Mouse (Mus musculus): ENCODE measurements around the gene Bcl6b.

The Bcl6b gene

DNA sequence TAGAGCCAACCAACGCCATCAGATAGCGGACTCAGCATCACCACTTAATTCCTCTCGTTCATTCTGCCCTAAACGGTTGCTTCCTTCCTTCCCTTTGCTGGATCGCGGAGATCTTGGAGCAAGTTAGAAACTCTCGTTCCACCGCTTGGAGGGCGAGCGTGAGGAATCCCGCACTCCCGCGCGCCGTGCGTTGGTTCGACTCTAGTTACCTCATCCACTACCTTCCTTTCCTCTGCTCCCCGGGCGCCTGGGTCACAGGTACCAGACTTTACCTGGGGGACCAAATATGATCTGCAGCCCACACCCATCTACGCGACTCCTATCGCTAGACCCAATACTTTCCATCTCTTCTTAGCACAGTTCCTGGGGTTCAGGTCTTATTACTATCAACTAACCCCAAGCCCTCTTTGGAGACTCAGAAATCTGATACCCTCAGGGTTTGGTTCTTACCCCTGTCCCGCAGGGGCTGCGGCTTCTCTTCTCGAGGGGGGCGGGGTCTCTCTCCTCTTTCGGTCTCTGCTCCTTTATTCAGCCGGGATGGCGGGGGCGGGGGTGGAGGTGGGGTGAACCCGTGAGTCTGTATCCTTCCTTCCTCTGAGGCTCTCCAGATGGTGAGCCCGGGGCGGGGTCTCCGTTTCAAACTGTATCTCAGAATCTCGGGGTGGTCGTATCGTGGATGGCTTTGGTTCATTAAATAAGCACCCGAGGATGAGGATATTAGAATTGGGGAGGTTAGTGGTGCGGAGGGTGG lies at the start of gene Bcl6b:
Gene Bcl6b, minus strand, starts transcription at position 539 of the 751 bp plus-strand sequence.
- DNase-seq (ENCODE audit: low spot score) = no peak

DNA sequence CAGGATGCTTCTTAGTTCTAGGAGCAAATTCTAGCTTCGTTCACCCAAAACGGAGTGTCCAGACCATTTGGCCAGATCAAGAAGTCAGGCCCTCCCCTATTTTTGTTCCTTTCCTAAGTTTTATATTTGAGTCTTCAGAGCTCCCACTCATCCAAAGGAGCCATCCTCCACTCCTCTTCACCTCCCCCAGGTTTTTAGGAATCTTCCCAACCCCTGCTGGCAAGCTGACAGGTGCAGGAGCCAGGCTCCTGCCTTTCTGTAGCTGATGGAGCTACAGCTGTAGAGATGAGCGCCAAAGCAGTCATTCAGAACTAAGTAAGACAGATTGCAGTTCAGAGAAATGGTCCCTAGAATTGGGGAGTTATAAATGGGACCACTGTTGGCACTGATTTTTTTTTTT lies 49.4 kb upstream of the Bcl6b start:
- DNase-seq (ENCODE audit: low spot score) = no peak

- no peak for DNase-seq (ENCODE audit: low spot score)
Observed at GRCm38 (mm10) chr11:70271641-70272040, 42.0 kb upstream of the Bcl6b start.

DNA sequence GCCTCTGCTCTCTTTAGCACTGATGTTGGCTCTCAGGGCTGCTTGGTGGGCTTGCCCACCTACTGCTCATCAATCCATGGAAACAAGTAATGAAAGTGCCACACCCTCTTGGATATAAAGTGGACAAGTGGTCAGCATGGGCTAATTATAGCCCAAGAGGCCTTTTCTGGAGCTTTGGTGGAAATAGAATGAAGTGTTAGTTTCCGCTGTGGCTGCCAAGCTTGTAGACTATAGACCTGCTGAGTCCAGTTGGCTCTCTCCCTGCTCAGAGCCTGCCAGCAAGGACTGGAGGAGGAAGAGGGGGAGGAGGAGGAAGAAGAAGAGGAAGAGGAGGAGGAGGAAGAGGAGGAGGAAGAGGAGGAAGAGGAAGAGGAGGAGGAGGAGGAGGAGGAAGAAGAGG lies 36.8 kb upstream of the Bcl6b start:
- no peak for DNase-seq (ENCODE audit: low spot score)

- DNase-seq (ENCODE audit: low spot score) = no peak
Observed at GRCm38 (mm10) chr11:70265819-70266218, 36.2 kb upstream of the Bcl6b start.

DNA sequence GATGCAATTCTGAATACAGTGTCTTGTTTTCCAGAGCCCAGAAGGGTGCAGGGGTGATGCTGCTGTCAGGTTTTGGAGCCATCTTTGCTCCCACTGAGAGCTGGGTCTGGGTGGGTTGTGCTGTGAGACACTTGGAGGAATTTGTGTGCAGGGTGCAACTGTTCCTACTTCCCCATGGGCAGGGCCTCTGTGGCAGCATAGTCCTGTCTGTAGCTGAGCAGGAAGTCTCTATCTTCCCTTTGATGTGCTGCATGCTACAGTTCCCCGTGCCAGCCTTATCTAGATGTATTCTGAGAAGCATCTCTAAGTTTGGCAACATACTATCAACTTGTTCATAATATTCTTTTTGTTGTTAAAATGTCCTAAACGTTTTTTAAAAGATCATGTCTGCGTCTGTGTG lies 35.7 kb upstream of the Bcl6b start:
- DNase-seq (ENCODE audit: low spot score) = no peak

DNA sequence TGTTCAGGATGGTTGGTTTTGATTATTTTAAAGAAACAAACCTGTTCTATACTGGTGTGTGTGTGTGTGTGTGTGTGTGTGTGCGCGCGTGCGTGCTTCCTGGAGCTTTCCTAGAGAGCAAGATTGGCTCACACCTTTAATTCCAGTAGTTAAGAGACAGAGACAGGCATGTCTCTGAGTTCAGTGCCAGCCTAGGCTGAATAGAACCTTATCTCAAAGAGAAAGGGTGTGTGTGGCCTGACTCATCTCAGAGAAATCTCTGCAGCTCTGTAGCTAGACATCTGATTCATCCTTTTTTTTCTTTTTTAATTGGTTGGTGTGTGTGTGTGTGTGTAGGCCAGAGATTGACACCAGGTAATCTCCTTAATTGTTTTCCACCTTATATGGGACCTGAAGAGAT lies 29.4 kb upstream of the Bcl6b start:
- no peak for DNase-seq (ENCODE audit: low spot score)

GRCm38 (mm10) chr11:70254931-70255531 lies 25.4 kb upstream of the Bcl6b start, which contains the start of gene Alox12:
Gene Alox12, minus strand, starts transcription at chr11:70255353.
- peak; percentile 54 for DNase-seq (ENCODE audit: low spot score)

DNA sequence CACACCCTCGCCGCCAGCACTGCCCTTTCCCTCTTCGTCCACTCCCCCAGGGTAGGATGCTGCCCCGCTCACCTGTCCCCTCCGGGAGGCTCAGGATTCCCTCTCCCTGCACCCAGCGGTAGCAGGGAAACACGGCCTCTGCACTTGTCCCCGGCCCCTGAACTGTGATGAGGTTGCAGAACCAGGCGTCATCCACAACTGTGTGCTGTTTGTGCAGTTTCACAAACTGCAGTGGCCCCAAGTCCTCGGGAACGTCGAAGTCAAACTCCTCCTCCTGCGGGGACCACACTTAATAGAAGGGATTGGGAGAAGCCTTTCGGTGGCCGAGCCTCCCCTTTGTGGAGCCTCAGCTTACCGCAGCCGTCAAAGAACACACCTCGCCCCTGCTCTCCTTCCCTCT lies 24.7 kb upstream of the Bcl6b start:
- no peak for DNase-seq (ENCODE audit: low spot score)

- no peak for DNase-seq (ENCODE audit: low spot score)
Observed at GRCm38 (mm10) chr11:70251853-70252252, 22.3 kb upstream of the Bcl6b start.

GRCm38 (mm10) chr11:70250150-70250549 lies 20.6 kb upstream of the Bcl6b start:
- no peak for DNase-seq (ENCODE audit: low spot score)

DNA sequence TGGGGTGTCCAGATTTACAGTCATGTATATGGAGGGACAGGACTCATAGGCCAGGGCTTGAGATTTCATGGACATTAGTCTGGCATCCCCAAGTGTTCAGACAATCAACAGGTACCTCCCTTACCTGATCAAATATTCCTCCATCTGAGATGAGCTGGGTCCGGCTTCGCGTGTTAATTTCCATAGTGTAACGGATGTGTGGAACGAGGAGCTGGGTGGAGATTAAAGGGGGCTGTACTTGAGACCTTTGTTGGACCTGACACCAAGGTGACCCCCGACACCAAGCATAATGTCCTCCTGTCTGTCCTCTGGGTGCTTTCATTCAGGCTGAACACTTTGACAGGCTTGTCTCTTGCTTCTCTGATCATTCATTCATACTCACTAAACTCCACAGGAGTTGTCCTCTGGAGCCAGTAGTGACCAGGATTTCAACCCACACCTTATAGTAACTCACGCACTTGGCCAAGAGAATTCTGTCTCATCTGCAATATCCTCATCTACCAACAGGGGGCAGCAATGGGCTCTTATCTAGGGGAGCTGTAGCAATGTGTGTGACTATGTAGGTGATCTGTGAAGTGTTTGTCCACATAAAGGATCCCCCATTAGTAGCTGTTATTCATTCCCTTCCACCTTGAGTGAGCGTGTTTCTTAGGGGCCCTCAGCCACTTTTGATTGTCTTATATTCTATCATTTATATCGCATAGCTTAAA lies 17.7 kb upstream of the Bcl6b start:
- no peak for DNase-seq (ENCODE audit: low spot score)

DNA sequence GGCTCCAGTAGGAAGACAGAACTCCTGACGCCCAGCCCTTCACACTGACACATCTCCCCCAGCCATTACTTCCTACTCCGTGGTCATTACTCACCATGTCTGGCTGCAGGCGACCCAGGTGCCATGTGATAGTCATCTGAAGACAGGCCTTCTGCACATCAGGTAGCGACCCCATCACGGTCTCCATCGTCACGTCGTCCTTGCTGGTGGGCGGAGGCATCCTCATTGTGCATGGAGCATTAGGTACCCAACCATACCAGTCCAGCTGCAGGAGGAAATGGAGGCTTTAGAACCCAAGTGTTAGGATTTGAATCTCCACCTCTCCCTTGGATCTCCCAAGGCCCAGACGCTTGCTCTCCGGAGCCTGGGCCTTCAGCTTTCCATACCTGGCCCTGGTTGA lies 13.0 kb upstream of the Bcl6b start:
- DNase-seq (ENCODE audit: low spot score) = no peak

GRCm38 (mm10) chr11:70239541-70240279 lies 10.1 kb upstream of the Bcl6b start, which contains the start of the genes Gm21988 and Rnasek:
Gene Gm21988, minus strand, starts transcription at chr11:70239830.
Gene Rnasek, minus strand, starts transcription at chr11:70239842.
- peak; percentile 73 for DNase-seq (ENCODE audit: low spot score)

- no peak for DNase-seq (ENCODE audit: low spot score)
Observed at GRCm38 (mm10) chr11:70238591-70239440, 9.2 kb upstream of the Bcl6b start.

DNA sequence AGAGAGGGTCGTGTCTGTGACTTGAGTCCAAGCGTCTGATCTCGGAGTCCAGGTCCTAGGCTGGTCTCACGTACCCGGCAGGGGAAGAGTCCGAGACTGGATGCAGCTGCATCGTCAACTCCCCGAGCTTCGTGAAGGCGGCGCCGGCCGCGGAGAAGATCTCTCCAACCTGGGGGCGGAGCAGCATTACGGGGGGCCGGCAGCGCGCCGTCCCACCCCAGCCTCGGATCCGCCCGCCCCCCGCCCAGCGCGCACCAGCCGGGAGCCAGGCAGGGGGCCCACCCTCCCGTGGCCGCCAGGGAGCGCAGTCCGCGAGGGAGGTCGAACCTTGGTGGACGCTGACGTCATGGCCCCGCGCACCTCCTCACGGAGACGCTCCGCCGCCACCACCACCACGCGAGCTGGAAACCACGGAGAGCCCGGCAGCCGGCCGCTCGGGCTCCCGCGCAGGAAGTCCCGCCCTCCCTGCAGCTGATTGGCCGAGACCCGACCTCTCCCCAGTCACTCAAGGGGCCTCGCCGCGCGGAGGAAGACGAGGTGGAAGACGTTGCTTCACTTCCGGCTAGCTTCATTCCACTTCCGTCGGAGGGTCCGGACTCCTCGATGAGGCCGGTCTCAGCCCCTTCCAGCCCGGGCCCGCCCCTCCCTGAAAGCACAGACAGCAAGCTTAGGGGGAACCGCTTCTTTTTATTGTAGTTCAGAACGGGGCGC lies 8.0 kb upstream of the Bcl6b start, which contains the start of gene 0610010K14Rik:
Gene 0610010K14Rik, minus strand, starts transcription at position 458 of the 711 bp plus-strand sequence.
- DNase-seq (ENCODE audit: low spot score) = peak; percentile 99

DNA sequence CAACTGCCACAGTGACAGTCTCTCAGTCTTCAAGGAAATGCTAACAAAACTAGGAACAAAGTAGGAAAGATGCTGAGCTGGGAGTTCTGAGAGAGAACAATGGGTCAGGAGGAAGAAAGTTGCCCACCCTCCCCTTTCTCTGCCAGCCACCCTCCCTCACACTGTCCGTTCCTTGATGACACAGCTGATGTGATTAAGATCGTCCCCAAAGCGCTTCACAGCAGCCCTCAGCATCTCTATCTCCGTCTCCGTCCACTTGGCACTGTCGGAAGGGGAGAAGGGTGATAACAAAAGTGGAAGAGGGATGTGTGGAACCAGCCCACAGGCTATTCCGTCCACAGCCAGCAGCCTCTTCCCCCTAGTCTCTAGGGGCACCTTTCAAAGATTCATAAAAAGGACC lies 7.1 kb upstream of the Bcl6b start:
- no peak for DNase-seq (ENCODE audit: low spot score)

- no peak for DNase-seq (ENCODE audit: low spot score)
Observed at GRCm38 (mm10) chr11:70235254-70235900, 5.8 kb upstream of the Bcl6b start.

DNA sequence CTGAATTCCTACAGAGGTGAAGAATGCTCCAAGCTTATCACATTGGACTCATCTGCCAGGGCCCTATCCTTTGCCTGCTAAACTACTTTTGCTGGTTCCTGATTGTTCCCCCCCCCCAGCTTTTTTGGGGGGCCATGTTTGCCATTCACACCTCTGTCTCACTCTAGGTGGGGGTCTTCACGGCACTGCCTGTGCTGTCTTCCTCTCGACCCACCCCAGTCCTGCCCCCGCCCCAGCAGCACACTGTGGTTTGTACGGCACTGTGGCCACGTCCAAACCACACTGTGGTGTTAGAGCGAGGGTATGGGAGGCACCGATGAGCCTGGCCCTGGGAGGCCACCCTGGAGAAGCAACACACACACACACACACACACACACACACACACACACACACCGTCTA lies 4.9 kb upstream of the Bcl6b start:
- no peak for DNase-seq (ENCODE audit: low spot score)

DNA sequence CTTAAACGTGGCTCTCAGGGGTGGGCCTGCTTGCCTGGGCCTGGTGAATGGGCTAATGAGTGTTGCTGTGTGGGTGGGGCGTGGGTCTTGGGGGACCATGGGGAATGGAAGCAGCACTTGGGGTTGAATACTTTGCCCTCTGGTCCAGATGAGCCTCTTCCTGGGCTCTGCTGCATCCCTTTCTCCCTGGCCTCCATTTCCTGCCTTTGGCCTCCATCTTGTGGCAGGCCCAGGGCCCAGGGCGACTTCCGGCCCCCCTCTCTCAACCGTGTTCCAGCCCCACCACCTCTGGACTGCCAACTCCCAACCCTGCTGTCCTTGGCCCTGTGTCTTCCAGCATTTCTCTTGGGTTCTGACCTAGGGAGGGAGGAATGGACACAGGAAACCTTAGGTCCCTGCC lies 4.4 kb upstream of the Bcl6b start:
- peak; percentile 59 for DNase-seq (ENCODE audit: low spot score)
